ENCODE assay signal across 20 mouse cellular contexts in genomic region chr1:192650586-192650985, GRCm38 (mm10).
A peak's percentile ranks its signal among the peaks of the same experiment; 100 is the strongest.
DNase-seq lines count a peak whose midpoint lies in the region; ATAC-seq and TF ChIP-seq lines count a peak whose summit lies in the region.
"Had no signal": no experiment of that assay in that cellular context is flagged by ENCODE, and none has a peak within 500 bp of the region (broad histone marks: within the 10 kb centered on the region; RNA-seq: fewer than 3 reads in every experiment).

No protein-coding gene starts in this region.

- no peak for TF ChIP-seq EP300 in stomach, postnatal 0 days (optimal IDR thresholded peaks at IDR 0.05)

- no peaks in the 10 kb centered on the region for H3K4me1 ChIP-seq in forebrain, embryonic 11.5 days (replicated peaks; ENCODE audit: control insufficient read depth, insufficient read depth, low read length)
- H3K4me1 ChIP-seq in forebrain, embryonic 12.5 days = peaks cover 11% of the 10 kb centered on the region; the same call in 1 of the 2 replicates
- no peaks in the 10 kb centered on the region for H3K4me1 ChIP-seq in stomach, embryonic 15.5 days
- H3K4me1 ChIP-seq in stomach, postnatal 0 days (replicated peaks; ENCODE audit: control insufficient read depth, insufficient read depth) = no peaks in the 10 kb centered on the region
- peaks cover 27% of the 10 kb centered on the region for H3K4me1 ChIP-seq in liver, embryonic 15.5 days (replicated peaks)
- no peaks in the 10 kb centered on the region for H3K4me1 ChIP-seq in lung, adult 2 months (ENCODE audit: control insufficient read depth, insufficient read depth, low read length)
- H3K4me1 ChIP-seq: forebrain, embryonic 15.5 days had no signal

- H3K9ac ChIP-seq in forebrain, embryonic 11.5 days (ENCODE audit: low read length) = no peak overlapping the region
- no peak overlapping the region for H3K9ac ChIP-seq in forebrain, embryonic 12.5 days
- H3K9ac ChIP-seq in stomach, embryonic 15.5 days = no peak overlapping the region
- H3K9ac ChIP-seq in stomach, postnatal 0 days (ENCODE audit: low read length) = no peak overlapping the region
- H3K9ac ChIP-seq in liver, embryonic 15.5 days = no peak overlapping the region
- H3K9ac ChIP-seq: forebrain, embryonic 15.5 days; heart, embryonic 13.5 days; hindbrain, embryonic 15.5 days had no signal

- H3K4me2 ChIP-seq in forebrain, embryonic 11.5 days (ENCODE audit: low read depth, low read length, severe bottlenecking) = no peak overlapping the region
- no peak overlapping the region for H3K4me2 ChIP-seq in forebrain, embryonic 12.5 days
- no peak overlapping the region for H3K4me2 ChIP-seq in stomach, embryonic 15.5 days
- H3K4me2 ChIP-seq in stomach, postnatal 0 days (replicated peaks; ENCODE audit: low read depth) = no peak overlapping the region
- peak overlapping the region; percentile 41 for H3K4me2 ChIP-seq in liver, embryonic 15.5 days
- H3K4me2 ChIP-seq: forebrain, embryonic 15.5 days; heart, embryonic 13.5 days; hindbrain, embryonic 15.5 days had no signal

- WGBS in forebrain, embryonic 11.5 days = 82% methylated on average over 7 of the region's 7 CpGs
- 81% methylated on average over 7 of the region's 7 CpGs for WGBS in forebrain, embryonic 12.5 days
- 59% methylated on average over 7 of the region's 7 CpGs for WGBS in stomach, embryonic 15.5 days
- WGBS in stomach, postnatal 0 days = 68% methylated on average over 7 of the region's 7 CpGs
- 32% methylated on average over 7 of the region's 7 CpGs for WGBS in liver, embryonic 15.5 days (ENCODE audit: insufficient replicate concordance)
- 63% methylated on average over 7 of the region's 7 CpGs for WGBS in lung, adult 2 months

- H3K4me3 ChIP-seq in forebrain, embryonic 11.5 days (ENCODE audit: low read depth, low read length) = no peak overlapping the region
- H3K4me3 ChIP-seq in forebrain, embryonic 12.5 days (replicated peaks) = no peak overlapping the region
- H3K4me3 ChIP-seq in stomach, embryonic 15.5 days (replicated peaks) = no peak overlapping the region
- H3K4me3 ChIP-seq in stomach, postnatal 0 days (ENCODE audit: low read depth, low read length) = no peak overlapping the region
- no peak overlapping the region for H3K4me3 ChIP-seq in liver, embryonic 15.5 days (replicated peaks)
- no peak overlapping the region for H3K4me3 ChIP-seq in lung, adult 2 months (replicated peaks; ENCODE audit: extremely low read depth, low read depth, low read length)
- H3K4me3 ChIP-seq: embryonic facial prominence, embryonic 10.5 days; forebrain, embryonic 15.5 days; heart, embryonic 13.5 days; hindbrain, embryonic 15.5 days had no signal

- DNase-seq in forebrain, embryonic 11.5 days (ENCODE audit: low spot score) = peak; percentile 10
- no peak for DNase-seq in stomach, postnatal 0 days (ENCODE audit: low spot score)
- DNase-seq in MN1 (ENCODE audit: low spot score) = no peak
- no peak for DNase-seq in lung, adult 2 months
- DNase-seq: adrenal gland, postnatal 14 days; B cell, adult 2 months; cerebellum, adult 18-20 months; cerebellum, postnatal 10 days; gastrocnemius, postnatal 14 days; heart, postnatal 36 days had no signal

- TF ChIP-seq CTCF in stomach, postnatal 0 days (IDR thresholded peaks at IDR 0.05; ENCODE audit: low read depth) = no peak
- no peak for TF ChIP-seq CTCF in lung, adult 2 months (IDR thresholded peaks at IDR 0.05; ENCODE audit: insufficient read depth, low read length)

- H3K27ac ChIP-seq in forebrain, embryonic 11.5 days (ENCODE audit: low read depth, low read length) = no peak overlapping the region
- no peak overlapping the region for H3K27ac ChIP-seq in forebrain, embryonic 12.5 days
- H3K27ac ChIP-seq in stomach, embryonic 15.5 days = no peak overlapping the region
- no peak overlapping the region for H3K27ac ChIP-seq in stomach, postnatal 0 days (replicated peaks)
- no peak overlapping the region for H3K27ac ChIP-seq in liver, embryonic 15.5 days (replicated peaks)
- H3K27ac ChIP-seq: embryonic facial prominence, embryonic 10.5 days; forebrain, embryonic 15.5 days; heart, embryonic 13.5 days; hindbrain, embryonic 15.5 days had no signal

- no peaks in the 10 kb centered on the region for H3K27me3 ChIP-seq in forebrain, embryonic 11.5 days (ENCODE audit: control insufficient read depth, insufficient read depth, low read length)
- no peaks in the 10 kb centered on the region for H3K27me3 ChIP-seq in forebrain, embryonic 12.5 days
- H3K27me3 ChIP-seq in stomach, embryonic 15.5 days (replicated peaks) = no peaks in the 10 kb centered on the region
- H3K27me3 ChIP-seq in stomach, postnatal 0 days (ENCODE audit: control insufficient read depth, insufficient read depth, low read length) = no peaks in the 10 kb centered on the region
- H3K27me3 ChIP-seq in liver, embryonic 15.5 days = no peaks in the 10 kb centered on the region
- H3K27me3 ChIP-seq: forebrain, embryonic 15.5 days; heart, embryonic 13.5 days; hindbrain, embryonic 15.5 days; Patski had no signal

- H3K9me3 ChIP-seq in forebrain, embryonic 11.5 days (ENCODE audit: control insufficient read depth, low read length) = no peaks in the 10 kb centered on the region
- no peaks in the 10 kb centered on the region for H3K9me3 ChIP-seq in forebrain, embryonic 12.5 days
- no peaks in the 10 kb centered on the region for H3K9me3 ChIP-seq in stomach, embryonic 15.5 days
- H3K9me3 ChIP-seq in stomach, postnatal 0 days (ENCODE audit: control insufficient read depth, low read length) = no peaks in the 10 kb centered on the region
- H3K9me3 ChIP-seq in liver, embryonic 15.5 days (replicated peaks) = no peaks in the 10 kb centered on the region
- H3K9me3 ChIP-seq: embryonic facial prominence, embryonic 10.5 days; forebrain, embryonic 15.5 days; heart, embryonic 13.5 days; hindbrain, embryonic 15.5 days had no signal

- TF ChIP-seq POLR2A in lung, adult 2 months (IDR thresholded peaks at IDR 0.05; ENCODE audit: borderline replicate concordance, extremely low read depth, low read depth, low read length) = no peak

- H3K36me3 ChIP-seq in forebrain, embryonic 11.5 days (ENCODE audit: control insufficient read depth, insufficient read depth, low read length) = no peaks in the 10 kb centered on the region
- H3K36me3 ChIP-seq in forebrain, embryonic 12.5 days (replicated peaks) = no peaks in the 10 kb centered on the region
- no peaks in the 10 kb centered on the region for H3K36me3 ChIP-seq in stomach, embryonic 15.5 days
- no peaks in the 10 kb centered on the region for H3K36me3 ChIP-seq in stomach, postnatal 0 days (ENCODE audit: control insufficient read depth, insufficient read depth, low read length)
- H3K36me3 ChIP-seq in liver, embryonic 15.5 days (replicated peaks) = no peaks in the 10 kb centered on the region
- H3K36me3 ChIP-seq: embryonic facial prominence, embryonic 10.5 days; forebrain, embryonic 15.5 days; heart, embryonic 13.5 days; hindbrain, embryonic 15.5 days had no signal

- no peak for ATAC-seq in forebrain, embryonic 11.5 days (replicated peaks; ENCODE audit: low FRiP score)
- no peak for ATAC-seq in forebrain, embryonic 12.5 days (ENCODE audit: low FRiP score)
- peak; percentile 28; the same call in 1 of the 2 replicates for ATAC-seq in stomach, embryonic 15.5 days (ENCODE audit: insufficient read depth, low FRiP score, low read depth)
- no peak for ATAC-seq in stomach, postnatal 0 days (ENCODE audit: low FRiP score, low TSS enrichment)
- ATAC-seq in liver, embryonic 15.5 days (ENCODE audit: insufficient read depth) = peak; percentile 75
- ATAC-seq: activated CD4-positive, CD25-positive, alpha-beta regulatory T cell, adult 4 months; CD4-positive, CD25-positive, alpha-beta regulatory T cell, adult 4 months; forebrain, embryonic 15.5 days; Patski had no signal

Comparison
In these comparisons a context has a peak if more than half of its experiments do, and no peak if none do; other contexts are left out.
1. ATAC-seq: peak in stomach, embryonic 15.5 days (single experiment) and liver, embryonic 15.5 days (single experiment); none in forebrain, embryonic 11.5 days (single experiment), forebrain, embryonic 12.5 days (single experiment) and stomach, postnatal 0 days (single experiment).